Mouse (Mus musculus) testis, adult 2 months (tissue): ENCODE measurements at regions not wholly inside any gene's neighbourhood (a gene's known extent, or its start where the extent isn't known, plus 50 kb on each side); places are given as distances from the start of the nearest gene placed in this dataset.

Source experiments
- CTCF ChIP-seq: fragments of 200-500 bp; IDR thresholded peaks from 2 replicates; pipeline ENCODE4 v1.5.1; 2012; ENCODE audit warnings: low read depth, mild to moderate bottlenecking, inconsistent platforms, low read length, moderate library complexity; ENCODE audit not compliant: control insufficient read depth, insufficient read depth, insufficient replicate concordance
- POLR2A ChIP-seq: fragments of 200-500 bp; IDR thresholded peaks from 2 replicates; pipeline ENCODE4 v1.6.1; 2012; ENCODE audit warnings: low read depth, mild to moderate bottlenecking, inconsistent platforms, low read length, moderate library complexity; ENCODE audit not compliant: control insufficient read depth

DNA sequence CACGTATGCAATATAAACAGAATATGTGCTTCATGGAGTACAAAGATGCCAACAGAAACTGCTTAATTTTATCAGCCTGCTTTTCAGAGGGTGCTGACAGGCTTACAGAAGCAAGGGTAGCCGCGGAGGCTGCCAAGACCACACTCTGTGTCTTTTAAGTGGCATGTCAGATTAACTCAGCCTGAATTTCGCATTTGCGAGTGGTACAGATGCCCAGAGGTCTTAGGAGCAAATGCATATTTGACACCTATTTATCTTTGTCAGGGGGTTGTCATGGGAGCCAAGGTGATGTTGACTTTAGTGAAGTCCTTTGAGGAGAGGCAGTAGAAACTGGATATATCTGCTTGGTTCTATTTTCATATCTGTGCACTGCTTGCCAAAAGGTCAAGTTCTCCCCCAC lies 149.0 kb downstream of the Kcnj2 start:
- TF ChIP-seq CTCF (no peak), POLR2A (no peak)
